Mouse (Mus musculus): Measurements from ENCODE around the gene Pola2.

The Pola2 gene

GRCm38 (mm10) chr19:5894002-5894678 lies 69.9 kb downstream of the Pola2 start, which contains the start of gene Tigd3:
Tigd3 (minus strand) TSS chr19:5894149.
- in situ Hi-C loops (cut with MboI) = no loop called here

DNA sequence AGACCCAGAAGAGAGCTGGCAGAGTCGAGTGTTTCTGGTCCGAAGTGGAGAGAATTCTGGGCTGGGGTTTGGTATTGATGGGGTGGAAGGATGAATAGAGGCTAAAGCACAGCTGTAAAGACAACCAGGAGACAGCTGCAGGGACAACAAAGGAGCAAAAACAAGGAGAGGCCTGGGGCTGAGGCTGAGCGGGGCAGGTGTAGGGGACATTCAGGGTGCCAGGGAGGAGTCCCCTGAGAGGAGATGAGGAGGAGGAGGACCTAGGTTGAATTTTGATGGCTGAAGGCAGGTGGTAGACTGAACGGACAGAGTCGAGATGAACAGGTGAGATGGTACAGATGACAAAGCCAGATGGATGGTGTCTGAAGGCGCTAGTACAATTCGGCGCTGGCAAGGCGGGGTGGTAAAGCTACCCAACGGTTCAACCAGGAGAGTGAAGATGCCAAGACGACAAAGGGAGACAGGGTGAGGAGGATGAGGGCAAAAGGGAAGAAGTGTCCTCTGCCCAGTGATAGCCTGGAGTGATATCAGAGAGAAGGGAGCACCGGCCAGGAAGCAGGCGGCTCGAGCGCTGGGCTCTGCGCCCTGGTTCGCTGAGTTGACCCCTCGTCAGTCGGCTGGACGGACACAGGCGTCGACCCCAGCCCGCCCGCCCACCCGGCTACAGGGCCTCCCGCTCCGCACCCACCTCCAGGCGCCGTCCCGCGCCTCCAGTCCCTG lies 70.6 kb downstream of the Pola2 start:
- in situ Hi-C loops (cut with MboI) = no loop called here

- in situ Hi-C loops (cut with MboI) = no loop called here
Observed at GRCm38 (mm10) chr19:5892735-5893134, 71.3 kb downstream of the Pola2 start.

- in situ Hi-C loops (cut with MboI) = no loop called here
Observed at GRCm38 (mm10) chr19:5892262-5892661, 71.7 kb downstream of the Pola2 start.

- in situ Hi-C loops (cut with MboI) = no loop called here
Observed at GRCm38 (mm10) chr19:5891521-5892258, 72.3 kb downstream of the Pola2 start.

All from mature B cell (primary cell).